Mouse (Mus musculus): Measurements from ENCODE around the gene Sema6c.

DNA sequence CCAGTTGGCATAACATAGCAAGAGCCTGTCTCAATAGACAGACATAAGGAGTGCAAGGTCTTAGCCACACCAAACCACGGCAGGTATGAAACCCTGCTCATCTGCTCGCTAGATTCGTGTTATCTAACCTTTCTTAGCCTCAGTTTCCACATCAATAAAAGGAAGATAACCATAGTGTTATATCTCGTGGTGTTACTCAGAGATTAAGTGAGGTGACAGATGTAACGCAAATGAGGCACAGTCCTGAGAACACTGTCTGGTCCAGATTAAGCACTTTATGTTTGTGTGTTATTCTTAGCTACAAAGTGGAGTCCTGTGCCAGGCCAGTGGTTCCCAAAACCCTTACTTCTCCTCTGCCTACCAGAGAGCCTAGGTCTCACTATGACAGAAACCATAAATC is 4.6 kb downstream of the Sema6c start:
- TF ChIP-seq CTCF (conservative IDR thresholded peaks at IDR 0.05; ENCODE audit: insufficient read depth, insufficient read length, low read depth, low read length) (no peak), POLR2A (IDR thresholded peaks at IDR 0.05; ENCODE audit: low read depth, low read length) (no peak)
